Mouse (Mus musculus): ENCODE measurements around the gene Rnf40. TPM values are rescaled to one million over a fixed set of nuclear protein-coding genes. Genes with fewer than 3 reads are reported as not detected.
A peak's percentile ranks its signal among the peaks of the same experiment; 100 is the strongest.

Rnf40 gene
- total and polyA plus RNA-seq, 2 experiments = 13.6 to 14.5 TPM

DNA sequence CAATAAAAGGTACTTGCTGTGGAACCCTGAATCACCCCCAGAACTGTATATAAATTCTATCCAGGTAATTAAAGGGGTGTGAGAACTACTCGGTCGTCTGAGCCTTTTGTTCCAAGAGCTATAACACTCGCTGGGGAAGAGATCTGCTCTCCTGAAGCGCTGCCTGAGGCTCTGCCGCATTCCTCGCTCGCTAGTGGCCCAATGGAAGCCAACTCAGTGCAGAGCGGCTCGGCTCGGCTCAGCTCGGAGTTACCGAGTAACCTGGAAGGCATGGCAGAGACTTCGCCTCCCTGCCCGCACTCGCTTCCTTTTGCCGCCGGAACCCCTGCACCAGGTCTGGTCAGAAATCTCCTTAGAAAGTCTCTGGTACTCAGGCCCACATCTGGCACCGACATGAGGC is 63.5 kb downstream of the Rnf40 start:
- peaks cover 5% of the 10 kb centered on the region for H3K4me1 ChIP-seq (ENCODE audit: control insufficient read depth, insufficient read depth, low read length)
- H3K36me3 ChIP-seq (ENCODE audit: control insufficient read depth, insufficient read depth, low read length) = no peaks in the 10 kb centered on the region
- peak overlapping the region; percentile 10 for H3K9ac ChIP-seq (ENCODE audit: low read depth, low read length)
- WGBS = 13% methylated on average over 18 of the region's 18 CpGs
- H3K27me3 ChIP-seq (ENCODE audit: control insufficient read depth, insufficient read depth, low read length) = no peaks in the 10 kb centered on the region
- peak overlapping the region; percentile 10; the same call in 1 of the 2 replicates for H3K4me3 ChIP-seq (ENCODE audit: insufficient read depth, low read depth, low read length)
- no peak overlapping the region for H3K27ac ChIP-seq (replicated peaks; ENCODE audit: insufficient read depth, low read depth, low read length)
- no peak for TF ChIP-seq CTCF (IDR thresholded peaks at IDR 0.05; ENCODE audit: low read depth, low read length)
- TF ChIP-seq POLR2A (IDR thresholded peaks at IDR 0.05; ENCODE audit: extremely low read depth, insufficient read depth, low read length) = no peak
- DNase-seq (ENCODE audit: extremely low read depth, low read depth, low spot score) = no peak
- no peaks in the 10 kb centered on the region for H3K79me2 ChIP-seq (ENCODE audit: control insufficient read depth, insufficient read depth, low read length)

DNA sequence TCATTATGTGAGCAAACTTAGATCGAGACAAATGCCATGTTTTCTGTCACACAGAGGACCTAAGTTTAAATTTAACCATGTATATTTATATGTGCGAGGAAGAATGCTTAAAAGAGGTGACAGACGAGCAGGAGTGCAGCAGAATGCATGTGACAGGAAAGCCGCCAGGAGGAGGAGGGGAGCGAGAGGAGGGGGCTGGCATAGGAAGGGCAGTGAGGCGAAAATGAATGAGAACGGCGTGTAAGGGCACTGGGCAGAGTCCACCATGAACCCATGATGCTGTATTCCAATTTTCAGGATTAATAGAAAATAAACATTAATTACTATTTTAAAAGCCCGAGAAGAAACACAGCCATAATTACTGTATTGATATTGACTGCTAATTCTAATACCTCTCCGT is 65.8 kb downstream of the Rnf40 start:
- 86% methylated on average over 10 of the region's 10 CpGs for WGBS
- Histone ChIP-seq H3K4me1 (ENCODE audit: control insufficient read depth, insufficient read depth, low read length) (no peaks in the 10 kb centered on the region; the same call in 1 of the 2 replicates), H3K27me3 (ENCODE audit: control insufficient read depth, insufficient read depth, low read length) (no peaks in the 10 kb centered on the region), H3K4me3 (ENCODE audit: insufficient read depth, low read depth, low read length) (no peak overlapping the region), H3K36me3 (ENCODE audit: control insufficient read depth, insufficient read depth, low read length) (no peaks in the 10 kb centered on the region), H3K9ac (ENCODE audit: low read depth, low read length) (no peak overlapping the region), H3K79me2 (ENCODE audit: control insufficient read depth, insufficient read depth, low read length) (no peaks in the 10 kb centered on the region), H3K27ac (replicated peaks; ENCODE audit: insufficient read depth, low read depth, low read length) (no peak overlapping the region)
- no peak for TF ChIP-seq POLR2A (IDR thresholded peaks at IDR 0.05; ENCODE audit: extremely low read depth, insufficient read depth, low read length)
- TF ChIP-seq CTCF (IDR thresholded peaks at IDR 0.05; ENCODE audit: low read depth, low read length) = no peak
- DNase-seq (ENCODE audit: extremely low read depth, low read depth, low spot score) = no peak

Other genes starting within 250 kb of the Rnf40 start
- gene Zfp768, start 243.2 kb upstream of the Rnf40 start, total RNA-seq (2014; rRNA removed) = 7.7 and 9.5 TPM in 2 replicates
- 21.2 and 28.0 TPM in 2 replicates for gene Zfp768, start 243.2 kb upstream of the Rnf40 start, polyA plus RNA-seq (2012; rRNA removed)
- gene Zfp747, start 212.7 kb upstream of the Rnf40 start, total RNA-seq (2014; rRNA removed) = 3.6 and 3.7 TPM in 2 replicates
- gene Zfp747, start 212.7 kb upstream of the Rnf40 start, polyA plus RNA-seq (2012; rRNA removed) = 3.0 and 4.0 TPM in 2 replicates
- 2.0 and 2.3 TPM in 2 replicates for gene 9130019O22Rik, start 201.6 kb upstream of the Rnf40 start, total RNA-seq (2014; rRNA removed)
- gene 9130019O22Rik, start 201.6 kb upstream of the Rnf40 start, polyA plus RNA-seq (2012; rRNA removed) = 1.6 and 2.0 TPM in 2 replicates
- gene E430018J23Rik, start 195.1 kb upstream of the Rnf40 start, total RNA-seq (2014; rRNA removed) = 4.9 and 5.8 TPM in 2 replicates
- gene E430018J23Rik, start 195.1 kb upstream of the Rnf40 start, polyA plus RNA-seq (2012; rRNA removed) = 5.4 and 7.7 TPM in 2 replicates
- 1.8 and 2.5 TPM in 2 replicates for gene Zfp764, start 181.9 kb upstream of the Rnf40 start, total RNA-seq (2014; rRNA removed)
- 1.3 and 1.8 TPM in 2 replicates for gene Zfp764, start 181.9 kb upstream of the Rnf40 start, polyA plus RNA-seq (2012; rRNA removed)
- 2.9 and 3.0 TPM in 2 replicates for gene Zfp688, start 166.7 kb upstream of the Rnf40 start, total RNA-seq (2014; rRNA removed)
- 8.5 and 9.4 TPM in 2 replicates for gene Zfp688, start 166.7 kb upstream of the Rnf40 start, polyA plus RNA-seq (2012; rRNA removed)
- gene Zfp689, start 139.6 kb upstream of the Rnf40 start, total RNA-seq (2014; rRNA removed) = 0.47 and 0.74 TPM in 2 replicates
- gene Zfp689, start 139.6 kb upstream of the Rnf40 start, polyA plus RNA-seq (2012; rRNA removed) = 0.92 and 1.9 TPM in 2 replicates
- gene Prr14, start 129.2 kb upstream of the Rnf40 start, total RNA-seq (2014; rRNA removed) = 8.3 and 9.5 TPM in 2 replicates
- 41.5 and 44.6 TPM in 2 replicates for gene Prr14, start 129.2 kb upstream of the Rnf40 start, polyA plus RNA-seq (2012; rRNA removed)
- 3.6 and 6.4 TPM in 2 replicates for gene Fbrs, start 109.6 kb upstream of the Rnf40 start, total RNA-seq (2014; rRNA removed)
- 9.5 and 11.8 TPM in 2 replicates for gene Fbrs, start 109.6 kb upstream of the Rnf40 start, polyA plus RNA-seq (2012; rRNA removed)
- 10.9 and 13.8 TPM in 2 replicates for gene Srcap, start 76.8 kb upstream of the Rnf40 start, total RNA-seq (2014; rRNA removed)
- 8.9 and 9.6 TPM in 2 replicates for gene Srcap, start 76.8 kb upstream of the Rnf40 start, polyA plus RNA-seq (2012; rRNA removed)
- 4.6 and 7.7 TPM in 2 replicates for gene Gm42715, start 69.2 kb upstream of the Rnf40 start, total RNA-seq (2014; rRNA removed)
- gene Gm42715, start 69.2 kb upstream of the Rnf40 start, polyA plus RNA-seq (2012; rRNA removed) = 5.9 and 7.5 TPM in 2 replicates
- gene Tmem265, start 27.4 kb upstream of the Rnf40 start, total RNA-seq (2014; rRNA removed) = 2.7 and 2.8 TPM in 2 replicates
- gene Tmem265, start 27.4 kb upstream of the Rnf40 start, polyA plus RNA-seq (2012; rRNA removed) = 0.20 TPM in 1 of 2 replicates, not detected in the other
- 20.1 and 22.2 TPM in 2 replicates for gene Phkg2, start 15.4 kb upstream of the Rnf40 start, total RNA-seq (2014; rRNA removed)
- 33.4 and 40.5 TPM in 2 replicates for gene Phkg2, start 15.4 kb upstream of the Rnf40 start, polyA plus RNA-seq (2012; rRNA removed)
- 1.5 and 1.9 TPM in 2 replicates for gene Ccdc189, start 172 bp upstream of the Rnf40 start, total RNA-seq (2014; rRNA removed)
- 1.3 and 1.7 TPM in 2 replicates for gene Ccdc189, start 172 bp upstream of the Rnf40 start, polyA plus RNA-seq (2012; rRNA removed)
- 5.0 and 7.0 TPM in 2 replicates for gene Zfp629, start 27.0 kb downstream of the Rnf40 start, total RNA-seq (2014; rRNA removed)
- 4.8 and 5.8 TPM in 2 replicates for gene Zfp629, start 27.0 kb downstream of the Rnf40 start, polyA plus RNA-seq (2012; rRNA removed)
- 7.3 and 7.6 TPM in 2 replicates for gene Bcl7c, start 120.2 kb downstream of the Rnf40 start, total RNA-seq (2014; rRNA removed)
- 20.0 and 23.2 TPM in 2 replicates for gene Bcl7c, start 120.2 kb downstream of the Rnf40 start, polyA plus RNA-seq (2012; rRNA removed)
- 2.7 and 4.4 TPM in 2 replicates for gene Ctf1, start 124.0 kb downstream of the Rnf40 start, total RNA-seq (2014; rRNA removed)
- gene Ctf1, start 124.0 kb downstream of the Rnf40 start, polyA plus RNA-seq (2012; rRNA removed) = 10.5 and 15.9 TPM in 2 replicates
- gene Ctf2, start 143.4 kb downstream of the Rnf40 start, total RNA-seq (2014; rRNA removed) = not detected in 2 replicates
- gene Ctf2, start 143.4 kb downstream of the Rnf40 start, polyA plus RNA-seq (2012; rRNA removed) = not detected in 2 replicates
- gene Fbxl19, start 155.8 kb downstream of the Rnf40 start, total RNA-seq (2014; rRNA removed) = 1.9 and 2.4 TPM in 2 replicates
- gene Fbxl19, start 155.8 kb downstream of the Rnf40 start, polyA plus RNA-seq (2012; rRNA removed) = 3.9 and 4.7 TPM in 2 replicates
- gene Orai3, start 181.0 kb downstream of the Rnf40 start, total RNA-seq (2014; rRNA removed) = 10.2 and 14.7 TPM in 2 replicates
- gene Orai3, start 181.0 kb downstream of the Rnf40 start, polyA plus RNA-seq (2012; rRNA removed) = 21.1 and 26.6 TPM in 2 replicates
- gene Setd1a, start 187.9 kb downstream of the Rnf40 start, total RNA-seq (2014; rRNA removed) = 2.6 and 5.4 TPM in 2 replicates
- 5.5 and 7.8 TPM in 2 replicates for gene Setd1a, start 187.9 kb downstream of the Rnf40 start, polyA plus RNA-seq (2012; rRNA removed)
- not detected in 2 replicates for gene Gm49388, start 196.8 kb downstream of the Rnf40 start, total RNA-seq (2014; rRNA removed)
- not detected in 2 replicates for gene Gm49388, start 196.8 kb downstream of the Rnf40 start, polyA plus RNA-seq (2012; rRNA removed)
- 458 and 477 TPM in 2 replicates for gene Hsd3b7, start 211.8 kb downstream of the Rnf40 start, total RNA-seq (2014; rRNA removed)
- 1,150 and 1,162 TPM in 2 replicates for gene Hsd3b7, start 211.8 kb downstream of the Rnf40 start, polyA plus RNA-seq (2012; rRNA removed)
- gene Stx4a, start 235.5 kb downstream of the Rnf40 start, total RNA-seq (2014; rRNA removed) = 16.7 and 18.5 TPM in 2 replicates
- 34.7 and 38.3 TPM in 2 replicates for gene Stx4a, start 235.5 kb downstream of the Rnf40 start, polyA plus RNA-seq (2012; rRNA removed)
- gene Stx1b, start 235.8 kb downstream of the Rnf40 start, total RNA-seq (2014; rRNA removed) = 0.55 and 0.87 TPM in 2 replicates
- 7.9 TPM in 2 replicates for gene Stx1b, start 235.8 kb downstream of the Rnf40 start, polyA plus RNA-seq (2012; rRNA removed)

Measured in liver, adult 2 months (tissue).